Mouse (Mus musculus) gastrocnemius, adult 2 months (tissue): ENCODE measurements around the gene Atp6v1g3. TPM values are rescaled to one million over a fixed set of nuclear protein-coding genes. Genes with fewer than 3 reads are reported as not detected.

Source experiments
- DNase-seq: peaks from one replicate; pipeline ENCODE4 v3.0.0; 2022
- H3K27ac ChIP-seq: fragments of 200-600 bp; 2 replicates; pipeline ENCODE4 v1.8.1; 2022; ENCODE audit warnings: mild to moderate bottlenecking
- H3K4me3 ChIP-seq: fragments of 200-600 bp; 2 replicates; pipeline ENCODE4 v1.8.1; 2022; ENCODE audit warnings: mild to moderate bottlenecking, moderate library complexity
- CTCF ChIP-seq: fragments of 200-600 bp; IDR thresholded peaks from 2 replicates; pipeline ENCODE4 v1.8.1; 2022; ENCODE audit warnings: antibody characterized with exemption, mild to moderate bottlenecking, moderate library complexity
- intact Hi-C: fragments of 180-260 bp; cut with DNase I; formaldehyde crosslinking; loops from one replicate; pipeline ENCODE4 v1.15.1; 2025
- total RNA-seq, 2 experiments: library from RNA; stranded (reverse); gene quantifications; 2 replicates each; pipeline ENCODE4 v1.2.3; 2021

The Atp6v1g3 gene
- total RNA-seq, 2 experiments from 2014 or later = not detected

DNA sequence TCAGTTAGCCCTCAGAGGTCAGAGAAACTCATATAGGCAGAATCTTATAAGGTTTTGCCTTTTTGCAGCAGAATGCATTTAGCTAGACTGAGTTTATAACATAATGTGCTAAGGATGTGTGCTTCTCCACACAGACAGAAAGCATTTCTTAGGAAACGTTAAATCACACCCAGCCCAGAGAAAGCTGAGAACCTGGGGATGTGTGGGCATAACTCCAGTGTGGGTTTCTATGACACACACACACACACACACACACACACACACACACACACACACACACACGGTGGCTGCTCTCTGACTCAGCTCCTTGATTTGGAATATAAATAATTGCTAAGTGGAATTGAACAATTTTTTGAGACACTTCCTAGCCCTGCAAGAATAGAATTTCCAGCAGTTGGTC, 61.2 kb downstream of the Atp6v1g3 start:
- intact Hi-C loops = no loop called here
- no peak overlapping the region for H3K27ac ChIP-seq
- no peak for DNase-seq
- no peak overlapping the region for H3K4me3 ChIP-seq
- no peak for TF ChIP-seq CTCF

GRCm38 (mm10) chr1:138337417-138337816, 63.9 kb downstream of the Atp6v1g3 start:
- TF ChIP-seq CTCF = no peak
- Histone ChIP-seq H3K27ac (no peak overlapping the region), H3K4me3 (no peak overlapping the region)
- no peak for DNase-seq
- intact Hi-C loops = no loop called here

Other genes with a start within 250 kb of the Atp6v1g3 start
- 1 to 10 TPM in 1 of 2 experiments, under 1 TPM in 1; 0.97 to 1.4 TPM for gene Ptprc, start 98.0 kb upstream of the Atp6v1g3 start, total RNA-seq